Mouse (Mus musculus) E14TG2a.4 (cell line): ENCODE measurements around the gene Bcas3.

Source experiments
- H3K27me3 ChIP-seq: 2 replicates; pipeline ENCODE4 v1.6.1; 2014; ENCODE audit warnings: low read length, control low read depth; ENCODE audit not compliant: insufficient read depth
- H3K36me3 ChIP-seq: 2 replicates; pipeline ENCODE4 v1.6.1; 2014; ENCODE audit warnings: low read length, control low read depth; ENCODE audit not compliant: insufficient read depth
- H3K4me1 ChIP-seq: replicated peaks from 2 replicates; pipeline ENCODE4 v1.6.1; 2014; ENCODE audit warnings: low read depth, low read length, control low read depth
- H3K4me3 ChIP-seq: replicated peaks from 2 replicates; pipeline ENCODE4 v1.5.1; 2014; ENCODE audit warnings: mild to moderate bottlenecking, low read length
- H3K9me3 ChIP-seq: 2 replicates; pipeline ENCODE4 v1.6.1; 2014; ENCODE audit warnings: low read length, control low read depth
- CTCF ChIP-seq: conservative IDR thresholded peaks from 2 replicates; pipeline ENCODE4 v1.5.1; 2014; ENCODE audit warnings: low read length
- NANOG ChIP-seq: IDR thresholded peaks from 2 replicates; pipeline ENCODE4 v1.6.1; 2014; ENCODE audit warnings: borderline replicate concordance, low read length, mixed read lengths
- POU5F1 ChIP-seq: IDR thresholded peaks from 2 replicates; pipeline ENCODE4 v1.6.1; 2014; ENCODE audit warnings: low read length, borderline replicate concordance

The Bcas3 gene

GRCm38 (mm10) chr11:85790267-85790666 is 437.3 kb downstream of the Bcas3 start:
- Histone ChIP-seq H3K27me3 (no peaks in the 10 kb centered on the region), H3K4me3 (no peak overlapping the region), H3K36me3 (no peaks in the 10 kb centered on the region), H3K4me1 (peaks cover 27% of the 10 kb centered on the region), H3K9me3 (no peaks in the 10 kb centered on the region)
- TF ChIP-seq POU5F1 (no peak), NANOG (no peak), CTCF (no peak)

DNA sequence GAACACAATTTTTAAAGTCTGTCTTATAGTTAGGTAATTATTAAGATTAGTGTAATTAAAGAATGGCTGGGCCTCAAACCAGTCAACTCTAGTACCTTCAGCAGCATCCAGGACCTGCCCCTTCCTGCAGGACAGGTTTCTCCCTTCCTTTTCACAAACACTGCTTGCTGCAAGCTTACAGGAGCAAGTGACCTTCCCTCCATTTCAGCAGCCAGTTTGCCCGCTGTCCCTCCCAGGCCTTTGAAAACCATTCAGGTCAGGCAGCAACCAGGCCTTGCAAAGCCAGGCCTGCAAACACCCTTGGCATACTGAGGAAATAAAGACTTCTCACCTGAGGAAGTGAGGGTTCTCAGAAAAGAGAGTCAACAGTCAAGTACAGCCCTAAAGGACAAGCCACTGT is 438.2 kb downstream of the Bcas3 start:
- H3K9me3 ChIP-seq: no peaks in the 10 kb centered on the region
- TF ChIP-seq CTCF (no peak), NANOG (no peak), POU5F1 (no peak)
- H3K27me3 ChIP-seq: no peaks in the 10 kb centered on the region
- no peak overlapping the region for H3K4me3 ChIP-seq
- H3K4me1 ChIP-seq: peaks cover 27% of the 10 kb centered on the region
- no peaks in the 10 kb centered on the region for H3K36me3 ChIP-seq

GRCm38 (mm10) chr11:85792534-85793215 is 439.7 kb downstream of the Bcas3 start:
- H3K27me3 ChIP-seq: no peaks in the 10 kb centered on the region
- H3K9me3 ChIP-seq: no peaks in the 10 kb centered on the region
- H3K4me3 ChIP-seq: no peak overlapping the region
- H3K36me3 ChIP-seq: no peaks in the 10 kb centered on the region
- TF ChIP-seq POU5F1 (no peak), NANOG (no peak), CTCF (no peak)
- peaks cover 27% of the 10 kb centered on the region for H3K4me1 ChIP-seq

- no peaks in the 10 kb centered on the region for H3K27me3 ChIP-seq
- no peaks in the 10 kb centered on the region for H3K36me3 ChIP-seq
- H3K4me1 ChIP-seq: peaks cover 11% of the 10 kb centered on the region
- H3K4me3 ChIP-seq: no peak overlapping the region
- no peaks in the 10 kb centered on the region for H3K9me3 ChIP-seq
- TF ChIP-seq POU5F1: no peak
- no peak for TF ChIP-seq CTCF
- TF ChIP-seq NANOG: no peak
Observed at GRCm38 (mm10) chr11:85799456-85799855, 446.5 kb downstream of the Bcas3 start.

GRCm38 (mm10) chr11:85799856-85800255 is 446.9 kb downstream of the Bcas3 start:
- Histone ChIP-seq H3K9me3 (no peaks in the 10 kb centered on the region), H3K4me1 (peaks cover 11% of the 10 kb centered on the region; the same call in 1 of the 2 replicates), H3K4me3 (no peak overlapping the region), H3K36me3 (no peaks in the 10 kb centered on the region), H3K27me3 (no peaks in the 10 kb centered on the region)
- TF ChIP-seq POU5F1 (no peak), NANOG (no peak), CTCF (no peak)

DNA sequence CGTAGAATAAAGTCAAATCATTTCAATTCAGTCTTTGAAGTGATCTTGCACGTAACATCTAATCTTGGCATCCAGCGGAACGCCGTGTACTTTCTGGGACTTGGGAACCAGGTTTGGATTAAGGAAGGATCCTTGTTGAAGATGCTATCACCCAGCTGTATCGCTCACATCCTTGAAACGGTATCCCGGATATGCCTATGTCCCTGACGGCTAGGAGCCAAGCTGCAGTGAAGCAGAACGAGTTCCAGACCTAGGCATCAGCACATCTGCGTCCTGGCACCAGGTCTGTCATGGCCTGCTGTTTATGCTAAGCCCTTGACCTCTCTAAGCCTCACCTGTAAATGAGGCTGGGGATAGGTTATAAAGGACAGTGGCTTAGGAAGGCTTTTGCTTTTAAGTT is 447.4 kb downstream of the Bcas3 start:
- Histone ChIP-seq H3K27me3 (no peaks in the 10 kb centered on the region), H3K4me3 (no peak overlapping the region), H3K36me3 (no peaks in the 10 kb centered on the region), H3K9me3 (no peaks in the 10 kb centered on the region), H3K4me1 (peaks cover 11% of the 10 kb centered on the region; the same call in 1 of the 2 replicates)
- TF ChIP-seq POU5F1 (no peak), CTCF (no peak), NANOG (no peak)

- Histone ChIP-seq H3K9me3 (no peaks in the 10 kb centered on the region), H3K4me3 (no peak overlapping the region), H3K4me1 (peaks cover 11% of the 10 kb centered on the region; the same call in 1 of the 2 replicates), H3K27me3 (no peaks in the 10 kb centered on the region), H3K36me3 (no peaks in the 10 kb centered on the region)
- TF ChIP-seq CTCF: no peak
- TF ChIP-seq NANOG: no peak
- no peak for TF ChIP-seq POU5F1
Observed at GRCm38 (mm10) chr11:85804048-85804447, 451.1 kb downstream of the Bcas3 start.

DNA sequence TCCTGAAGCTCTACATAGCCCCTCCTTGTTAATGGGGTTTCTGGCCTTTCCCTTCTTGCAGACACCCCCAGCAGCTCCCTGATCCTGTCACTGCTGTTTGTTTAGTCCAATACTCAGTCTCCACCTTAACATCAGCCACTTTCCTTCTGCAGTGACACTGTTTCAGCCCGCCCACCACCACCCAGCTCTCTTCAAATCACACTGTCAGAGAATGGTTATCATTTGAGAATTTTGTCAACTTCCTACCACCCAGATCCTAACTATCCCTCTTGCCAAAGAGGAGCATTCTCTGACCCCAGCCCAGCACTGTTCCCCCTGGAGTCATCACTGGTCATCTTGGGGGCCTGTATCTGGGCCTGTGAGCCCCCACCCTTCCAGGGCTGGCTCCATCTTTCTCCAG is 452.8 kb downstream of the Bcas3 start:
- TF ChIP-seq NANOG (no peak), POU5F1 (no peak), CTCF (no peak)
- Histone ChIP-seq H3K4me3 (no peak overlapping the region), H3K27me3 (no peaks in the 10 kb centered on the region), H3K9me3 (no peaks in the 10 kb centered on the region), H3K36me3 (no peaks in the 10 kb centered on the region), H3K4me1 (peaks cover 8% of the 10 kb centered on the region; the same call in 1 of the 2 replicates)

DNA sequence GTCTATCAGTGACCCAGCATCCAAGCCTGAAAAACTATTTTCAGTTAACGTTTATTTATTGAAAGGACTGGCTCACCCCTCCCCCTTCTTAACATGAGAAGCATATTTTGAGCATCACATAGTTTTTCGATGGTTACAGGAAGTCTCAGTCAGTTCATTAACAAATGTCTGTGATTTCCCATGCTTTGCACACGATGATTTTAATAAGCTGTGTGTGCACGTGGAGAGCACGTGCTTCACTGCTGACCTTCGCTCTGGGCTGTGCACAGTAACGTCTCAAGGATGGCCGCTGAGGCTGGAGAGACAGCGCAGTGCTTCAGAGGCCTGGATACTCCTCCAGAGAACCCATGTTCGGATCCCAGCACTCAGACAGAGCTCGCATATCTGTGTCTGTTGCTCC is 454.4 kb downstream of the Bcas3 start:
- Histone ChIP-seq H3K9me3 (no peaks in the 10 kb centered on the region), H3K36me3 (no peaks in the 10 kb centered on the region), H3K4me1 (no peaks in the 10 kb centered on the region), H3K27me3 (no peaks in the 10 kb centered on the region), H3K4me3 (no peak overlapping the region)
- TF ChIP-seq POU5F1 (no peak), NANOG (no peak), CTCF (no peak)
